Mouse (Mus musculus): Measurements from ENCODE around the gene Fyb2. TPM values are rescaled to one million over a fixed set of nuclear protein-coding genes. Genes with fewer than 3 reads are reported as not detected.

Fyb2 gene
- total and polyA plus RNA-seq, 3 experiments, result 0.08 to 0.10 TPM; not detected in 1

DNA sequence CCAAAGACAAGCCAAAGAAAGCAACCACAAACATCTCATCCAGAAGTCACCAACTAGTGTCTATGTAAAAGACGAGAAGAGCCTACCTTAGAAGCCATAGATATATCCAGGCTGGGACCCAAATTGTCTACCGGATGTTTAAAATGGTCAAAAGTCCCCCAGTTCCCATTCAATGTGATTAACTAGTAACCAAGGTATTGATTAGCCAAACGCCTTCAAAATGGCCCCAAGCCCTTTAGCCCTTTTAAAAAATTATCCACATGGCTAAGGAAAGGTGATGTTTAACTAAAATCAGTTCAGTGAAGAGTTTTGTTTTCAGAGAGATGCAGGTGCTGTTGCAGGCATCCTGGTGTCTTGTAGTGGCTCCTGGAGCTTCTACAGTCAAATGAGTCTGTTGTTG lies 36.9 kb upstream of the Fyb2 start, which contains the start of gene C8a:
TSS of gene C8a (minus strand) at position 76 of the 400 bp plus-strand sequence.
- DNase-seq (ENCODE audit: low read depth, low spot score), result no peak
- no peak within 1 kb of the TSS for H3K27ac ChIP-seq (ENCODE audit: control insufficient read depth, low read depth, low read length)
- no peak for TF ChIP-seq CHD2 (IDR thresholded peaks at IDR 0.05; ENCODE audit: low read length)
- TF ChIP-seq MEF2A (IDR thresholded peaks at IDR 0.05; ENCODE audit: extremely low read depth, insufficient replicate concordance, low read depth, low read length, poor library complexity, severe bottlenecking), result no peak
- no peak for TF ChIP-seq ZMIZ1 (IDR thresholded peaks at IDR 0.05; ENCODE audit: low read depth, low read length)
- TF ChIP-seq POLR2AphosphoS5 (IDR thresholded peaks at IDR 0.05; ENCODE audit: borderline replicate concordance, low read depth, low read length), result no peak
- TF ChIP-seq UBTF (IDR thresholded peaks at IDR 0.05; ENCODE audit: borderline replicate concordance, insufficient read depth, low read depth, low read length), result no peak
- H3K9ac ChIP-seq (ENCODE audit: control insufficient read depth, low read depth, low read length, poor library complexity, severe bottlenecking), result no peak within 1 kb of the TSS
- H3K4me3 ChIP-seq (ENCODE audit: control insufficient read depth in 1 of 2, insufficient read depth in 1 of 2, low read depth in 2 of 2, low read length in 2 of 2), result no peak within 1 kb of the TSS
- no peaks in the 10 kb centered on the region for H3K79me2 ChIP-seq (ENCODE audit: control insufficient read depth, insufficient read depth, low read length, poor library complexity)
- no peaks in the 10 kb centered on the region for H3K27me3 ChIP-seq (ENCODE audit: control insufficient read depth in 1 of 2, insufficient read depth in 2 of 2, low read length in 2 of 2)
- H3K9me3 ChIP-seq (replicated peaks; ENCODE audit: insufficient read depth, low read length), result no peaks in the 10 kb centered on the region
- H3K36me3 ChIP-seq (ENCODE audit: control insufficient read depth in 1 of 2, insufficient read depth in 2 of 2, low read length in 2 of 2), result no peaks in the 10 kb centered on the region
- H3K4me1 ChIP-seq (ENCODE audit: control insufficient read depth in 1 of 2, insufficient read depth in 2 of 2, low read length in 2 of 2), result no peaks in the 10 kb centered on the region

DNA sequence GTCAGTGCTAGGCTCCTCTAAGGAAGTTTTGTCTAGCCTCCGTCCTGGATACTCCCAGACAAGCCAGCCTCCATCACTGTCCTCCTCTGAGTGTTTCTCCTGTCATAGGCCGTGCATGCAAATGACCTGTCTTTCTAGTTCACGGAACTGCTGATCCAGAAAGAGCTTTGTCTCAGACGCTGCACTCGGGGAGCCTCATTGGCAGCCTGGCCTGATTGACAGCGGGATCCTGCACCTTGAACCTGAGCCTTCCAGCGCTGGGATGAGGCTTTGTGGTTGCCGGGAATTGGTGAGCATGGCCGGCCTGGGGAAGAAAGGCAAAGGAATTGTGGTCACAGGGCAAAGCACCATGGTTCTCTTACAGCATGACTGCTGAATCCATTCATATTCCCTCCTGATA lies 25.8 kb upstream of the Fyb2 start:
- Histone ChIP-seq H3K27me3 (ENCODE audit: control insufficient read depth in 1 of 2, insufficient read depth in 2 of 2, low read length in 2 of 2) (no peaks in the 10 kb centered on the region), H3K79me2 (ENCODE audit: control insufficient read depth, insufficient read depth, low read length, poor library complexity) (no peaks in the 10 kb centered on the region), H3K4me3 (ENCODE audit: control insufficient read depth in 1 of 2, insufficient read depth in 1 of 2, low read depth in 2 of 2, low read length in 2 of 2) (no peak overlapping the region), H3K9me3 (replicated peaks; ENCODE audit: insufficient read depth, low read length) (no peaks in the 10 kb centered on the region), H3K9ac (ENCODE audit: control insufficient read depth, low read depth, low read length, poor library complexity, severe bottlenecking) (no peak overlapping the region), H3K27ac (ENCODE audit: control insufficient read depth, low read depth, low read length) (no peak overlapping the region), H3K4me1 (ENCODE audit: control insufficient read depth in 1 of 2, insufficient read depth in 2 of 2, low read length in 2 of 2) (no peaks in the 10 kb centered on the region), H3K36me3 (ENCODE audit: control insufficient read depth in 1 of 2, insufficient read depth in 2 of 2, low read length in 2 of 2) (no peaks in the 10 kb centered on the region)
- TF ChIP-seq MAX (IDR thresholded peaks at IDR 0.05; ENCODE audit: low read length) (no peak), GATA1 (IDR thresholded peaks at IDR 0.05; ENCODE audit: low read depth, low read length) (no peak), NELFE (IDR thresholded peaks at IDR 0.05; ENCODE audit: low read depth, low read length) (no peak), GABPA (IDR thresholded peaks at IDR 0.05; ENCODE audit: low read depth, low read length) (no peak), EP300 (IDR thresholded peaks at IDR 0.05; ENCODE audit: low read depth in 1 of 2, low read length in 2 of 2) (no peak), ZNF384 (IDR thresholded peaks at IDR 0.05; ENCODE audit: low read depth, low read length) (no peak), MXI1 (IDR thresholded peaks at IDR 0.05; ENCODE audit: low read depth, low read length) (no peak), UBTF (IDR thresholded peaks at IDR 0.05; ENCODE audit: borderline replicate concordance, insufficient read depth, low read depth, low read length) (no peak), ZMIZ1 (IDR thresholded peaks at IDR 0.05; ENCODE audit: low read depth, low read length) (no peak), KAT2A (conservative IDR thresholded peaks at IDR 0.05; ENCODE audit: low read depth, low read length) (no peak), SIN3A (IDR thresholded peaks at IDR 0.05; ENCODE audit: low read length) (no peak), ZC3H11A (IDR thresholded peaks at IDR 0.05; ENCODE audit: low read depth, low read length) (no peak), TBP (IDR thresholded peaks at IDR 0.05; ENCODE audit: low read depth, low read length) (no peak), USF2 (IDR thresholded peaks at IDR 0.05; ENCODE audit: borderline replicate concordance in 1 of 2, insufficient read depth in 1 of 2, low read depth in 1 of 2, low read length in 2 of 2) (no peak), USF1 (IDR thresholded peaks at IDR 0.05; ENCODE audit: low read depth, low read length) (no peak), ZKSCAN1 (IDR thresholded peaks at IDR 0.05; ENCODE audit: low read depth, low read length) (no peak), CTCF (IDR thresholded peaks at IDR 0.05 in 2 of 3, conservative IDR thresholded peaks at IDR 0.05 in 1 of 3; ENCODE audit: control insufficient read depth in 1 of 3, insufficient read depth in 1 of 3, low read depth in 2 of 3, low read length in 3 of 3, poor library complexity in 1 of 3, severe bottlenecking in 1 of 3) (no peak)
- DNase-seq (ENCODE audit: low read depth, low spot score), result no peak
